Mouse (Mus musculus) heart, postnatal 0 days (tissue): ENCODE measurements around the gene Gm6793. TPM values are rescaled to one million over a fixed set of nuclear protein-coding genes. Genes with fewer than 3 reads are reported as not detected.
A peak's percentile ranks its signal among the peaks of the same experiment; 100 is the strongest.

ENCODE experiments used
- ATAC-seq: fragments of 200-750 bp; cut with Nextera tagmentation; 2 replicates; pipeline ENCODE4 v1.8.0; 2017; ENCODE audit warnings: low read depth, moderate number of reproducible peaks, moderate library complexity; ENCODE audit not compliant: insufficient read depth
- DNase-seq: peaks from one replicate; pipeline ENCODE4 v3.0.0-alpha.2; 2016; ENCODE audit warnings: low spot score
- H3K27ac ChIP-seq: fragments of 300-500 bp; sonication (generic); 2 replicates; pipeline ENCODE4 v1.5.1; 2014; ENCODE audit warnings: low read depth, mild to moderate bottlenecking
- H3K27me3 ChIP-seq: fragments of 300-500 bp; sonication (generic); 2 replicates; pipeline ENCODE4 v1.6.1; 2014; ENCODE audit warnings: low read length, mixed read lengths; ENCODE audit not compliant: control insufficient read depth, insufficient read depth
- H3K36me3 ChIP-seq: fragments of 300-500 bp; sonication (generic); replicated peaks from 2 replicates; pipeline ENCODE4 v1.6.1; 2014; ENCODE audit warnings: low read length, mixed read lengths; ENCODE audit not compliant: control insufficient read depth, insufficient read depth
- H3K4me1 ChIP-seq: fragments of 300-500 bp; sonication (generic); 2 replicates; pipeline ENCODE4 v1.6.1; 2014; ENCODE audit warnings: antibody characterized with exemption; ENCODE audit not compliant: control insufficient read depth, insufficient read depth
- H3K4me2 ChIP-seq: fragments of 300-500 bp; sonication (generic); 2 replicates; pipeline ENCODE4 v1.6.1; 2014; ENCODE audit warnings: low read depth, mild to moderate bottlenecking, low read length, moderate library complexity
- H3K4me3 ChIP-seq: fragments of 300-500 bp; sonication (generic); 2 replicates; pipeline ENCODE4 v1.5.1; 2014; ENCODE audit warnings: low read depth, low read length
- H3K9ac ChIP-seq: fragments of 300-500 bp; sonication (generic); replicated peaks from 2 replicates; pipeline ENCODE4 v1.6.1; 2014; ENCODE audit warnings: low read depth, low read length, mixed read lengths
- H3K9me3 ChIP-seq: fragments of 300-500 bp; sonication (generic); replicated peaks from 2 replicates; pipeline ENCODE4 v1.6.1; 2016; ENCODE audit warnings: low read length; ENCODE audit not compliant: control insufficient read depth
- CTCF ChIP-seq: IDR thresholded peaks from 2 replicates; pipeline ENCODE4 v1.5.1; 2016; ENCODE audit warnings: antibody characterized with exemption, control low read depth, low read depth
- EP300 ChIP-seq: IDR thresholded peaks from 2 replicates; pipeline ENCODE4 v1.6.1; 2016; ENCODE audit warnings: antibody characterized with exemption, low read depth
- WGBS: fragments of 180-500 bp; shearing (Covaris S2); extraction: QIAGEN DNeasy Blood & Tissue Kit; methylation state at CpG from one replicate; pipeline ENCODE4 v1.1.7; 2014; 5-methylcytosine and 5-hydroxymethylcytosine counted together
- polyA plus RNA-seq: library from polyadenylated mRNA; unstranded; fragments of >200 nt; fragmentation: Nextera tagmentation; extraction: Ambion mirVana; gene quantifications from 2 replicates; pipeline ENCODE4 v1.2.1, GENCODE M21; 2015
- total RNA-seq: library from RNA; depleted of rRNA; stranded (reverse); fragments of >200 nt; gene quantifications from 2 replicates; pipeline ENCODE4 v1.2.3, GENCODE M21; 2014; ENCODE audit warnings: low replicate concordance

Gene Gm6793
- total and polyA plus RNA-seq, 2 experiments from 2014 or later = 0.14 TPM; not detected in 1

DNA sequence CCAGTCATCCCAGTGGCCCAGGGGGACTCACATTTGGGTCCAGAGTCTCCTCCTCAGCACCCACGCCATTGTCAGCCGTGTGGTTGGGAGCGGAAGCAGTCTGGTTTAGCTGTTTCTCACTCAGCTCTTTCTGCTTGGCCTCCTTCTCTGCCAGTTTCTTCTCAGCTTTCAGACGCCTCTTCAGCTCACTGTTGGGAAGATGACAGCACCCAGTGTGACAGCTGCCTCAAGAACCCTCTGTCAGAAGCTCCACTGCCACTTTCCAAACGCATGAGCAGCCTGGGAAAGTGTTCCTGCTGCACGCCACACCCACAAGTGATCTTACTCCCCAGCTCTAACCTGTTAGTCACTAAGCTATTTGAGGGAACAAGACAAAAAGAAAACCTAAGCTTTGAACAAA is 9.2 kb downstream of the Gm6793 start:
- ATAC-seq = no peak
- Histone ChIP-seq H3K27ac (no peak overlapping the region), H3K27me3 (no peaks in the 10 kb centered on the region), H3K9me3 (no peaks in the 10 kb centered on the region), H3K9ac (no peak overlapping the region), H3K4me1 (peaks cover 6% of the 10 kb centered on the region), H3K4me3 (no peak overlapping the region), H3K4me2 (no peak overlapping the region), H3K36me3 (peaks cover 42% of the 10 kb centered on the region)
- DNase-seq = no peak
- no peak for TF ChIP-seq CTCF
- TF ChIP-seq EP300 = no peak
- 84% methylated on average over 6 of the region's 6 CpGs for WGBS

DNA sequence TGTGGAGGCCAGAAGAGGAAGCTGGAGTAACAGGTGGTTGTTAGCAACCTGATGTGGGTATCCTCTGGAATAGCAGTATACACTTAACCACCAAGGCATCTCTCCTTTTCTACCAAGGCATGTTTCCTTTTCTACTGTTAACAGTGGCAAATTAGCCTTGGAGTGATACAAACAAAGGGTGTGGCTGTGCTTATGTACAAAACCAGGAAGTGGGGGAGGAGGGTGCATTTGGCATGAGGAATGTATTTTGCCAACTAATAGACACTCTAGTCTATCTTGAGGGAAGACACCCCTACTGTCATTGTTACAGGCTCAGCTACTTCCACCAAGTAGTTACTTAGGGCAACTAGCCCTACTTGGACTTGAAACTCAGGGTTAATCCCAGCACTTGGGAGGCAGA is 10.1 kb downstream of the Gm6793 start:
- Histone ChIP-seq H3K27ac (no peak overlapping the region), H3K4me1 (no peaks in the 10 kb centered on the region; the same call in 1 of the 2 replicates), H3K4me2 (no peak overlapping the region), H3K4me3 (no peak overlapping the region), H3K9me3 (no peaks in the 10 kb centered on the region), H3K36me3 (peaks cover 51% of the 10 kb centered on the region), H3K27me3 (no peaks in the 10 kb centered on the region), H3K9ac (no peak overlapping the region)
- TF ChIP-seq EP300 (no peak), CTCF (no peak)
- DNase-seq (no peak), ATAC-seq (no peak)

DNA sequence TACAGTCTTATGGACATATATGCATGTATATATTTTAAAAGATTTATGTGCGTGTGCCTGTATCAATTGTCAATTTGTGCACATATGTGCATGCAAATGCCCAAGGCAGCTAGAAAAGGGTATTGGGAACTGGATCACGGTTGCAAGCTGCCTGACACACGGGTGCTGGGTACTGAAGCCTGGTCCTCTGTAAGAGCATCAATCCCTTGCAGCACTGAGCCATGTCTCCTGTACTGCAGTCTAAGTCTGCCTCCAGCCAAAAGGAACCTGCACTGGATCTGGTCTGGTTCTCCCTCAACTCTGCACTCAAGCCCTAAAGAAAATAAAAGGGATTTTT is 22.2 kb downstream of the Gm6793 start:
- no peak overlapping the region for H3K9ac ChIP-seq
- H3K9me3 ChIP-seq = no peaks in the 10 kb centered on the region
- ATAC-seq = no peak
- H3K36me3 ChIP-seq = peaks cover 62% of the 10 kb centered on the region
- TF ChIP-seq CTCF = no peak
- TF ChIP-seq EP300 = no peak
- DNase-seq = no peak
- no peak overlapping the region for H3K27ac ChIP-seq
- WGBS = 71% methylated on average over 3 of the region's 3 CpGs
- no peak overlapping the region for H3K4me2 ChIP-seq
- no peaks in the 10 kb centered on the region for H3K4me1 ChIP-seq
- no peak overlapping the region for H3K4me3 ChIP-seq
- no peaks in the 10 kb centered on the region for H3K27me3 ChIP-seq

DNA sequence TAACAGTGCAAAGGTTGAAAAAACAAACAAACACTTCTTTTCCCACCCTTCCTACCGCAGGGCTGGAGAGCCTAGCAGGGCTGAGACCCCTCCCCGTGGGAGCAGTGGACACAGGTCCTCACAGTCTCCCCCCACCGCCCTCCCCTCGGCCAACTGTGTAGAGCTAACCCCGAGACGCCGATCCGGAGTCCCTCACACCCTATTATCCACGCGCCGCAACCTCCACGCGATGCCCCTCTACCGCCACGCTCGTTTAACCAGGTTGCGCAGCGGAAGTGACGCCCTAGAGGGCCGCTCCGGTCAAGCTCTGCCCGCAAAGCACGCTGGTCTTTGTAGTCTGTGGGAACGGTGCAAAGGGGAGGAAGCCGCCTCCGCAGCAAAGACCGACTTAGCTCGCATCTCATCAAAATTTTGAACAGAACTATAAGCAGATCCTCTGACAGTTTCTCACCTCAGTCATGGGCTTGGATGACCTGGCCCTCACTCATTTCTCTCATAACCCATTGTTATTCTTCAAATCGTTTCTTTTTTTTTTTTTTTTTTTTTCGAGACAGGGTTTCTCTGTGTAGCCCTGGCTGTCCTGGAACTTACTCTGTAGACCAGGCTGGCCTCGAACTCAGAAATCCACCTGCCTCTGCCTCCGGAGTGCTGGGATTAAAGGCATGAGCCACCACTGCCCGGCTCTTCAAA is 22.7 kb downstream of the Gm6793 start, which contains the start of gene Adat1:
Adat1 (minus strand) TSS at position 290 of the 690 bp plus-strand sequence.
- 3% methylated on average over 32 of the region's 33 CpGs for WGBS
- Histone ChIP-seq H3K36me3 (peaks cover 58% of the 10 kb centered on the region), H3K9me3 (no peaks in the 10 kb centered on the region), H3K4me2 (peak within 1 kb of the TSS; percentile 94), H3K4me1 (no peaks in the 10 kb centered on the region), H3K27ac (no peak within 1 kb of the TSS), H3K27me3 (no peaks in the 10 kb centered on the region), H3K9ac (peak within 1 kb of the TSS; percentile 66), H3K4me3 (peak within 1 kb of the TSS; percentile 80)
- DNase-seq = peak; percentile 88
- no peak for TF ChIP-seq EP300
- peak; percentile 23; the same call in 1 of the 2 replicates for TF ChIP-seq CTCF
- ATAC-seq = peak; percentile 95

DNA sequence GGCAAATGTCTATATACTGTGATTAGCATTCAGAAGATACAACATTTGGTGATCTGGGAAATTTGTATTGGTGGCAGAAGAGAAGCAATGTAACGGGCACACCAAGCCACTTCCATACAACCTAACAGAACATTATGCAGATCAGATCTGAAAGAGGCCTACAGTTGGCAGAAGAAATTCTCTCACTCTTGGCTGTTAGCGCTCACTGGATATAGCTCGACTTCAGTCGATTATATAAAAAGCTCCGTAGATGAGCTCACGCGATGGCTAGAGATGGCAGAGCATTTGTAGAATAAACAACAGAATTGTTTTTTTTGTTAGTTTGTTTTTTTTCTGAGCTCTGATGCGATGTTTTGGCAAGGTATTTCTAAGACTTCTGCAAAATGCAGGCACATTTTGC is 23.6 kb downstream of the Gm6793 start:
- Histone ChIP-seq H3K9ac (peak overlapping the region; percentile 66; the same call in 1 of the 2 replicates), H3K4me2 (peak overlapping the region; percentile 94), H3K4me3 (peak overlapping the region; percentile 80), H3K27ac (no peak overlapping the region), H3K9me3 (no peaks in the 10 kb centered on the region), H3K36me3 (peaks cover 54% of the 10 kb centered on the region), H3K4me1 (no peaks in the 10 kb centered on the region), H3K27me3 (no peaks in the 10 kb centered on the region)
- ATAC-seq = no peak
- no peak for TF ChIP-seq CTCF
- WGBS = 53% methylated on average over 8 of the region's 8 CpGs
- no peak for DNase-seq

DNA sequence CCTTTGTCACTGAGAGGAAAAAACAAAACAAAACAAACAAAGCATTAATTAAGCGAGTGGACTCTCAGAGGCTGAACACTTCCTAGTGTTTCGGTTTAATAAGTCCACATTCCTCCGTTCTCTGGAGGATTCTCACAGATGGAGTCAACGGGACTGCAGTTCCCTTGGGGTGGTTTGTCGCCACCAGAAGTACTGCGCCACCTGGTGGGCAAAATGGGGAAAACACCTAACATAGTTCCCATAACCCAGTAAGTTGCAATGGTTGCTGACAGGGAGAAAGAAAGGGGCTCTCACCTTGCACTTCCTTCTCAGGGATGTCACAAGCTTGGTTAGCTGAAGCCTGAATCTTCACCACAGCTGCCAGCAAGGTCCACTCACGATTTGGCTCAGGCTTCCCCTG is 24.9 kb downstream of the Gm6793 start:
- ATAC-seq = no peak

More for the DNA sequence above, 24.9 kb downstream of the Gm6793 start:
- H3K27me3 ChIP-seq = no peaks in the 10 kb centered on the region
- peak; percentile 58 for DNase-seq
- no peak overlapping the region for H3K27ac ChIP-seq
- 15% methylated on average over 7 of the region's 7 CpGs for WGBS
- no peak overlapping the region for H3K4me2 ChIP-seq
- no peak overlapping the region for H3K4me3 ChIP-seq
- TF ChIP-seq EP300 (no peak), CTCF (peak; percentile 88)
- H3K36me3 ChIP-seq = peaks cover 45% of the 10 kb centered on the region
- no peaks in the 10 kb centered on the region for H3K4me1 ChIP-seq
- H3K9ac ChIP-seq = no peak overlapping the region
- H3K9me3 ChIP-seq = no peaks in the 10 kb centered on the region
